Mouse (Mus musculus): Measurements from ENCODE around the gene Fbxo6. TPM values are rescaled to one million over a fixed set of nuclear protein-coding genes. Genes with fewer than 3 reads are reported as not detected.

Gene Fbxo6
- polyA plus RNA-seq, 1 experiment from 2014 or later, result 12.3 TPM

GRCm38 (mm10) chr4:148164002-148164439 is 12.1 kb upstream of the Fbxo6 start:
- DNase-seq, result peak; percentile 78
- Histone ChIP-seq H3K4me1 (ENCODE audit: insufficient read depth) (no peaks in the 10 kb centered on the region), H3K27me3 (ENCODE audit: insufficient read depth, low read length) (peaks cover 75% of the 10 kb centered on the region), H3K9ac (no peak overlapping the region), H3K4me3 (ENCODE audit: low read depth, low read length) (peak overlapping the region; percentile 22), H3K36me3 (ENCODE audit: insufficient read depth) (no peaks in the 10 kb centered on the region), H3K9me3 (ENCODE audit: low read depth, low read length) (no peaks in the 10 kb centered on the region), H3K4me2 (peak overlapping the region; percentile 54), H3K27ac (ENCODE audit: low read depth) (no peak overlapping the region)
- peak; percentile 22; the same call in 1 of the 2 replicates for ATAC-seq (ENCODE audit: insufficient read depth)
- TF ChIP-seq CTCF (IDR thresholded peaks at IDR 0.05; ENCODE audit: low read depth), result peak; percentile 73
- under 1% methylated on average over 29 of the region's 29 CpGs for WGBS

GRCm38 (mm10) chr4:148160436-148161390 is 8.8 kb upstream of the Fbxo6 start, which contains the start of the genes Fbxo44 and Fbxo2:
Gene Fbxo44 (minus strand): TSS chr4:148160482.
Gene Fbxo2 (plus strand): TSS chr4:148160621.
- peak within 1 kb of the TSS; percentile 52; the same call in 1 of the 2 replicates for H3K27ac ChIP-seq (ENCODE audit: low read depth)
- TF ChIP-seq CTCF (IDR thresholded peaks at IDR 0.05; ENCODE audit: low read depth), result no peak
- H3K4me3 ChIP-seq (ENCODE audit: low read depth, low read length), result peak within 1 kb of the TSS; percentile 56
- peak; percentile 47 for DNase-seq
- H3K4me2 ChIP-seq, result peak within 1 kb of the TSS; percentile 97
- no peaks in the 10 kb centered on the region for H3K9me3 ChIP-seq (ENCODE audit: low read depth, low read length)
- 1% methylated on average over 43 of the region's 43 CpGs for WGBS
- peak; percentile 76 for ATAC-seq (ENCODE audit: insufficient read depth)
- H3K4me1 ChIP-seq (ENCODE audit: insufficient read depth), result no peaks in the 10 kb centered on the region
- no peaks in the 10 kb centered on the region for H3K36me3 ChIP-seq (ENCODE audit: insufficient read depth)
- H3K27me3 ChIP-seq (ENCODE audit: insufficient read depth, low read length), result peaks cover 59% of the 10 kb centered on the region
- peak within 1 kb of the TSS; percentile 58 for H3K9ac ChIP-seq

GRCm38 (mm10) chr4:148159544-148160435 is 7.8 kb upstream of the Fbxo6 start:
- Histone ChIP-seq H3K27ac (ENCODE audit: low read depth) (peak overlapping the region; percentile 52; the same call in 1 of the 2 replicates), H3K9me3 (ENCODE audit: low read depth, low read length) (no peaks in the 10 kb centered on the region), H3K36me3 (ENCODE audit: insufficient read depth) (no peaks in the 10 kb centered on the region), H3K4me1 (ENCODE audit: insufficient read depth) (no peaks in the 10 kb centered on the region), H3K27me3 (ENCODE audit: insufficient read depth, low read length) (peaks cover 50% of the 10 kb centered on the region), H3K4me2 (peak overlapping the region; percentile 97), H3K9ac (peak overlapping the region; percentile 58), H3K4me3 (ENCODE audit: low read depth, low read length) (peak overlapping the region; percentile 56)
- peak; percentile 89 for ATAC-seq (ENCODE audit: insufficient read depth)
- WGBS, result under 1% methylated on average over 52 of the region's 55 CpGs
- peak; percentile 41 for TF ChIP-seq CTCF (IDR thresholded peaks at IDR 0.05; ENCODE audit: low read depth)
- DNase-seq, result peak; percentile 93

- Histone ChIP-seq H3K9ac (peak overlapping the region; percentile 58), H3K4me3 (ENCODE audit: low read depth, low read length) (peak overlapping the region; percentile 56), H3K27ac (ENCODE audit: low read depth) (no peak overlapping the region), H3K36me3 (ENCODE audit: insufficient read depth) (no peaks in the 10 kb centered on the region), H3K9me3 (ENCODE audit: low read depth, low read length) (no peaks in the 10 kb centered on the region), H3K4me1 (ENCODE audit: insufficient read depth) (no peaks in the 10 kb centered on the region), H3K4me2 (peak overlapping the region; percentile 97), H3K27me3 (ENCODE audit: insufficient read depth, low read length) (peaks cover 39% of the 10 kb centered on the region)
- ATAC-seq (ENCODE audit: insufficient read depth) (no peak), DNase-seq (peak; percentile 19)
- no peak for TF ChIP-seq CTCF (IDR thresholded peaks at IDR 0.05; ENCODE audit: low read depth)
- 32% methylated on average over 27 of the region's 27 CpGs for WGBS
Observed at GRCm38 (mm10) chr4:148158436-148159348, 6.8 kb upstream of the Fbxo6 start.

GRCm38 (mm10) chr4:148154982-148155381 is 3.0 kb upstream of the Fbxo6 start:
- peak; percentile 61 for TF ChIP-seq CTCF (IDR thresholded peaks at IDR 0.05; ENCODE audit: low read depth)
- Histone ChIP-seq H3K9ac (no peak overlapping the region), H3K9me3 (ENCODE audit: low read depth, low read length) (no peaks in the 10 kb centered on the region), H3K27ac (ENCODE audit: low read depth) (no peak overlapping the region), H3K4me3 (ENCODE audit: low read depth, low read length) (no peak overlapping the region), H3K4me2 (no peak overlapping the region), H3K36me3 (ENCODE audit: insufficient read depth) (no peaks in the 10 kb centered on the region), H3K4me1 (ENCODE audit: insufficient read depth) (no peaks in the 10 kb centered on the region), H3K27me3 (ENCODE audit: insufficient read depth, low read length) (peaks cover 5% of the 10 kb centered on the region; the same call in 1 of the 2 replicates)
- ATAC-seq (ENCODE audit: insufficient read depth), result no peak
- DNase-seq, result peak; percentile 63
- 54% methylated on average over 3 of the region's 3 CpGs for WGBS

- no peak for ATAC-seq (ENCODE audit: insufficient read depth)
- no peak for TF ChIP-seq CTCF (IDR thresholded peaks at IDR 0.05; ENCODE audit: low read depth)
Observed at GRCm38 (mm10) chr4:148154006-148154405, 2.1 kb upstream of the Fbxo6 start.

More at GRCm38 (mm10) chr4:148154006-148154405, 2.1 kb upstream of the Fbxo6 start:
- no peaks in the 10 kb centered on the region for H3K9me3 ChIP-seq (ENCODE audit: low read depth, low read length)
- no peak overlapping the region for H3K9ac ChIP-seq
- no peaks in the 10 kb centered on the region for H3K27me3 ChIP-seq (ENCODE audit: insufficient read depth, low read length)
- H3K4me3 ChIP-seq (ENCODE audit: low read depth, low read length), result no peak overlapping the region
- no peaks in the 10 kb centered on the region for H3K4me1 ChIP-seq (ENCODE audit: insufficient read depth)
- H3K36me3 ChIP-seq (ENCODE audit: insufficient read depth), result no peaks in the 10 kb centered on the region
- no peak overlapping the region for H3K27ac ChIP-seq (ENCODE audit: low read depth)
- WGBS, result 85% methylated on average over 4 of the region's 4 CpGs
- DNase-seq, result no peak
- H3K4me2 ChIP-seq, result no peak overlapping the region

Measured in lung, embryonic 14.5 days (tissue).